Mouse (Mus musculus) leukemia stem cell, adult 10-12 weeks (primary cell): ENCODE data around the gene Bcl2l2. TPM values are rescaled to one million over a fixed set of nuclear protein-coding genes. Genes with fewer than 3 reads are reported as not detected.

Experiments used
- polyA plus RNA-seq: library from polyadenylated mRNA; stranded (reverse); fragments of >175 nt; gene quantifications from 2 replicates; pipeline ENCODE4 v1.2.3, GENCODE M21; 2012; ENCODE audit warnings: low replicate concordance

The Bcl2l2 gene
- 48.9 and 77.3 TPM in 2 replicates for polyA plus RNA-seq

GRCm38 (mm10) chr14:54883154-54884021, at the start of gene Bcl2l2, which contains the start of gene Gm20521:
Gene Bcl2l2, plus strand, starts transcription at chr14:54883377.
Gene Gm20521, plus strand, starts transcription at chr14:54883441.

GRCm38 (mm10) chr14:54870861-54871260, 12.3 kb upstream of the Bcl2l2 start, which contains the start of gene Homez:
Gene Homez, minus strand, starts transcription at chr14:54870961.

GRCm38 (mm10) chr14:54877048-54877715, 6.0 kb upstream of the Bcl2l2 start, which contains the start of gene Ppp1r3e:
Gene Ppp1r3e, minus strand, starts transcription at chr14:54877550.

GRCm38 (mm10) chr14:54892200-54892599, 9.0 kb downstream of the Bcl2l2 start, which contains the start of gene Pabpn1:
Gene Pabpn1, plus strand, starts transcription at chr14:54892500.

GRCm38 (mm10) chr14:54912886-54913285, 29.7 kb downstream of the Bcl2l2 start, which contains the start of gene Slc22a17:
Gene Slc22a17, minus strand, starts transcription at chr14:54913132.

GRCm38 (mm10) chr14:54925349-54926342, 42.5 kb downstream of the Bcl2l2 start, which contains the start of gene Efs:
Gene Efs, minus strand, starts transcription at chr14:54926126.

GRCm38 (mm10) chr14:54932645-54933150, 49.5 kb downstream of the Bcl2l2 start, which contains the start of gene Il25:
Gene Il25, plus strand, starts transcription at chr14:54932695.

GRCm38 (mm10) chr14:54935904-54936830, 53.0 kb downstream of the Bcl2l2 start, which contains the start of gene Cmtm5:
Gene Cmtm5, plus strand, starts transcription at chr14:54936261.

Other genes starting within 250 kb of the Bcl2l2 start
- gene Gm17606, start 242.4 kb upstream of the Bcl2l2 start, polyA plus RNA-seq: not detected in 2 replicates
- 2.7 and 4.7 TPM in 2 replicates for gene Cdh24, start 242.0 kb upstream of the Bcl2l2 start, polyA plus RNA-seq
- 21.9 and 24.6 TPM in 2 replicates for gene 1700123O20Rik, start 197.2 kb upstream of the Bcl2l2 start, polyA plus RNA-seq
- 173 and 343 TPM in 2 replicates for gene Acin1, start 196.4 kb upstream of the Bcl2l2 start, polyA plus RNA-seq
- not detected in 2 replicates for gene Gm29776, start 184.5 kb upstream of the Bcl2l2 start, polyA plus RNA-seq
- 1.6 and 3.1 TPM in 2 replicates for gene Cebpe, start 171.2 kb upstream of the Bcl2l2 start, polyA plus RNA-seq
- 19.6 and 21.8 TPM in 2 replicates for gene Slc7a8, start 101.4 kb upstream of the Bcl2l2 start, polyA plus RNA-seq
- not detected in 2 replicates for gene Rnf212b, start 69.2 kb upstream of the Bcl2l2 start, polyA plus RNA-seq
- gene Homez, start 12.4 kb upstream of the Bcl2l2 start, polyA plus RNA-seq: 0.86 and 0.91 TPM in 2 replicates
- 1.2 TPM in 2 replicates for gene Ppp1r3e, start 5.8 kb upstream of the Bcl2l2 start, polyA plus RNA-seq
- gene Gm20521, start 64 bp downstream of the Bcl2l2 start, polyA plus RNA-seq: 10.1 and 11.1 TPM in 2 replicates
- gene Pabpn1, start 9.1 kb downstream of the Bcl2l2 start, polyA plus RNA-seq: 165 and 331 TPM in 2 replicates
- 1.7 and 2.0 TPM in 2 replicates for gene Slc22a17, start 29.8 kb downstream of the Bcl2l2 start, polyA plus RNA-seq
- gene Efs, start 42.7 kb downstream of the Bcl2l2 start, polyA plus RNA-seq: 0.27 and 0.41 TPM in 2 replicates
- gene Il25, start 49.3 kb downstream of the Bcl2l2 start, polyA plus RNA-seq: not detected in 2 replicates
- gene Cmtm5, start 52.9 kb downstream of the Bcl2l2 start, polyA plus RNA-seq: not detected in 2 replicates
- 0.52 TPM in 1 of 2 replicates, not detected in the other for gene Myh6, start 83.5 kb downstream of the Bcl2l2 start, polyA plus RNA-seq
- not detected in 2 replicates for gene Gm17428, start 93.6 kb downstream of the Bcl2l2 start, polyA plus RNA-seq
- not detected in 2 replicates for gene Myh7, start 111.2 kb downstream of the Bcl2l2 start, polyA plus RNA-seq
- 35.4 and 46.8 TPM in 2 replicates for gene Ngdn, start 132.1 kb downstream of the Bcl2l2 start, polyA plus RNA-seq
- gene Zfhx2, start 208.9 kb downstream of the Bcl2l2 start, polyA plus RNA-seq: 7.2 and 11.2 TPM in 2 replicates
- 2.2 and 3.4 TPM in 2 replicates for gene Thtpa, start 211.4 kb downstream of the Bcl2l2 start, polyA plus RNA-seq
- gene Ap1g2, start 223.2 kb downstream of the Bcl2l2 start, polyA plus RNA-seq: 11.8 and 17.7 TPM in 2 replicates
- not detected in 2 replicates for gene Jph4, start 233.6 kb downstream of the Bcl2l2 start, polyA plus RNA-seq